Mouse (Mus musculus): ENCODE measurements around the gene Ahsg.

GRCm38 (mm10) chr16:22877660-22878390 is 13.3 kb upstream of the Ahsg start:
- TF ChIP-seq POLR2A (IDR thresholded peaks at IDR 0.05; ENCODE audit: control insufficient read depth, extremely low read depth, insufficient read depth, low read length, poor library complexity) (no peak), CTCF (IDR thresholded peaks at IDR 0.05; ENCODE audit: borderline replicate concordance, control insufficient read depth, extremely low read depth, insufficient read depth, low read length, poor library complexity) (no peak)
